Mouse (Mus musculus) C2C12 (cell line): ENCODE measurements around the gene Serpini1.

Source experiments
- CEBPB ChIP-seq: IDR thresholded peaks from one replicate; pipeline ENCODE4 v1.6.1; 2011; ENCODE audit warnings: low read depth, mild to moderate bottlenecking, control low read depth, moderate library complexity
- CTCF ChIP-seq: IDR thresholded peaks from one replicate; pipeline ENCODE4 v1.5.1; 2011; ENCODE audit not compliant: control insufficient read depth, insufficient read depth, insufficient read length
- MAX ChIP-seq: IDR thresholded peaks from one replicate; pipeline ENCODE4 v1.6.1; 2011; ENCODE audit warnings: mild to moderate bottlenecking, control low read depth
- MYOD1 ChIP-seq: IDR thresholded peaks from one replicate; pipeline ENCODE4 v1.6.1; 2011; ENCODE audit warnings: low read depth; ENCODE audit not compliant: control insufficient read depth, insufficient read length
- MYOG ChIP-seq: IDR thresholded peaks from one replicate; pipeline ENCODE4 v1.6.1; 2011; ENCODE audit not compliant: control insufficient read depth, insufficient read length; ENCODE audit errors: extremely low read depth
- USF1 ChIP-seq: IDR thresholded peaks from one replicate; pipeline ENCODE4 v1.6.1; 2011; ENCODE audit warnings: low read depth, mild to moderate bottlenecking, control low read depth, moderate library complexity

- TF ChIP-seq CTCF (no peak), USF1 (no peak), MYOD1 (no peak), MAX (no peak), MYOG (no peak), CEBPB (no peak)
These were observed 67.3 kb downstream of the Serpini1 start for GRCm38 (mm10) chr3:75624627-75625026.
